Mouse (Mus musculus) hindlimb bud, embryonic 11.5 days (tissue): ENCODE data around the gene Taf12.
"Not testable (repeated sequence)": the region's sequence is repeated elsewhere in the genome, so short reads cannot be mapped to it uniquely, and the experiment has no call there.

Experiments used
- DNase-seq: peaks from one replicate; pipeline ENCODE4 v3.0.0-alpha.2; 2012; ENCODE audit warnings: low read depth, low spot score; ENCODE audit errors: extremely low spot score

Taf12 gene

GRCm38 (mm10) chr4:132269740-132270560 is 4.2 kb upstream of the Taf12 start:
- peak; percentile 94 for DNase-seq

GRCm38 (mm10) chr4:132273166-132273565 is 1.0 kb upstream of the Taf12 start:
- DNase-seq: no peak

- DNase-seq: no peak
Observed at GRCm38 (mm10) chr4:132275949-132276348, 1.8 kb downstream of the Taf12 start.

DNA sequence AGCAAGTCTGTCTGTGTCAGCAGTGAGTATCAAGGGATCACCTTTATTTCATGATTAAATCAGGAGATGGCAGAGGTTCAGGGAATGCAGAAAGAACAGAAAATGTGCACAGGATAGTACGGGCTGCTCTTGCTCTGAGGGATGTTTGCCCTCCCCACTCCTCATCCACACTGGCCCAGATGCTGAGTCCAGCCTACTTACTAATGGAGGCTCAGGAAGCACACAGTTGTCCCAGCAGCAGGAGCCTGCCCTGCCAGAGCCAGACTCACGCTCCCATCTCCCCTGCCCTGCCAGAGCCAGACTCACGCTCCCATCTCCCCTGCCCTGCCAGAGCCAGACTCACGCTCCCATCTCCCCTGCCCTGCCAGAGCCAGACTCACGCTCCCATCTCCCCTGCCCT is 14.7 kb downstream of the Taf12 start:
- DNase-seq: not testable (repeated sequence)

DNA sequence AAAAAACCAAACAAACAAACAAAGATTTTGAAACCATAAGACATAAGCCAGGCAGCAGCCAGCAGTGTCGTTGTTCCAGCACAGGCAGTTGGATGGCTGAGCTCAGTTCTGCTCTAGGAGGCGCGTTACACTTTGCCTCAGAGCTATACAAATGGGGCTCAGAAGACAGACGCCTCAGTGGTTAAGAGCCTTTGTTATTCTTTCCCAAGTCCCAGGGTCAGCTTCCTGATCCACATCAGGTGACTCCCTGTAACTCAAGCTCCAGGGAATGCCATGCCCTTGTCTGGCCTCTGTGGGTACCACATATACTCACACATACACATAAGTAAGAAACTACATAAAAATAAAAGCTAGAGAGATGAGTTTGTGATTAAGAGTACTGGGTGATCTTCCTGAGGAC is 16.9 kb downstream of the Taf12 start:
- no peak for DNase-seq

GRCm38 (mm10) chr4:132291624-132292335 is 17.6 kb downstream of the Taf12 start:
- no peak for DNase-seq

- DNase-seq: no peak
Observed at GRCm38 (mm10) chr4:132292988-132293387, 18.8 kb downstream of the Taf12 start.

DNA sequence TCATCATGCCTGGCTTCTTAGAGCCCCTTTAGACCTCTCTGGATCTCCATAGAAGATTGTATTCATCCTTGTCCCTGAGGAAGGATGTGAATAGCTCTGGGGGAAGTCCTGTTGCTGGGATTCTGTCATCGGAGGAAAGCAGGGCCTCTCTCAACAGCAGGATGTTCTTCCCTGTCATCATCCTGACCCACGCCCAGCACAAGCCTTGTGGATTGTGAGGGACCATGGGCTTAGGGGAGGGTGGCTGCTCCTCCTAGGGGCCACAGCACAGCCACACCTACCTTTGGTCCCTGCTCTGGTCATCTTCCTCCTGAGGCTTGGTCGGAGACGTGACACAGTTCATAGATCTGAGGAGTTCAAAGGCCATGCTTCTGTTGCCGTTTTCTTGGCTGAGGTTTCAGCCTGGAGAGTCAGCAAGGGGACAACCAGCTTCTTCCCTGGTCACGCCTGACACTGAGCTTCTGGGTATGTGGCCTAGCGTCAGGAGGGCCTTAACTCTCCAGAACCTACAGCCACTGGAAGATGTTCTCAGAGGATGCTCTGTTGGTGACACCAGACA is 19.6 kb downstream of the Taf12 start:
- DNase-seq: no peak

DNA sequence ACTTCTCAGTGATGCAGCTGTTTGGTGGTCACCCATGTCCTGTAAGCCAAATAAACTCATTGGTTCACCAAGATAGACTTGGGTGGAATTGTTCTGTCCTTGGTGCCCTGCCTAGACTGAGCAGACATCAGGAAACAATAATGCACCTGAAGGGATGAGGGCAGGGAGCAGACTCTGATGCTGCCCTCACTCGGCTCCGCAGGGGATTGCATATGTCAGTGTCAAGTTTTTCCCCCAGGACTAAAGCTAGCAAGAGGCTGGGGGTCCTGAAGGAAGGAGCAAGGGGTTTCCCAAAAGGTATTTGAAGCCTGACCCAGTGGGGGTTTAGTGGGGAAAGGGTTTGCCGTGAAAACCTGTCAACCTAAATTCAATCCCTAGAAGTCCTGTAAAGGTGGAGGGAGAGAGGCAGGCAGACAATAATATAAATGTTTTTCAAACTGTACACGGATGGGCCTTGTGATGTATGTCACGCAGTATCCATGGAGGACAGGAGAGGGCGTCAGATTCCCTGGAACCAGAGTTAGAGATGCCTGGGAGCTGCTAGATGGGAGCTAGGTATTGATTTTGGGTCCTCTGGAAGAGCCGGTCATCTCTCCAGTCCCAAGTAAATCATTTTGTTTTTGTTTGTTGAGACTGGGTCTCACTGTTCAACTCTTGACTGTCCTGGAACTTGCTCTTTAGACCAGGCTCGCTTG is 21.7 kb downstream of the Taf12 start:
- DNase-seq: no peak

DNA sequence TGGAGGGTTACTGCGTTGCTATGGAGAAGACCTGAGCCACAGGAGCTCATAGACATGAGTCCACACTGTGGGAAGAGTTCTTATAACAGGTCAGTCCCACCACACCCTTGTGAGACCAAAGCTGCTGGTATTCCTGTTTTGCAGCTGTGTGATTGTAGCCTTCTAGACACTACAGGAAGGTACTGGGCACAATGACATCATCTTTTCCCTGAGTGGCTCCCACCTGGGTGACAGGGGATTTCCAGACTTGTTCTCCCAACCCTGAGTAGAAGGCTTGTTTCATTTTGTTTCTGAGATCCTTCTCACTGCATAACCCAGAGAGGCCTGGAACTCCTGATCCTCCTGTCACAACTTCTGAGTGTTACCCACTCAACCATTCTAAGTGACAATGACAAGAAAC is 25.7 kb downstream of the Taf12 start:
- DNase-seq: no peak

GRCm38 (mm10) chr4:132301486-132301885 is 27.3 kb downstream of the Taf12 start:
- no peak for DNase-seq

DNA sequence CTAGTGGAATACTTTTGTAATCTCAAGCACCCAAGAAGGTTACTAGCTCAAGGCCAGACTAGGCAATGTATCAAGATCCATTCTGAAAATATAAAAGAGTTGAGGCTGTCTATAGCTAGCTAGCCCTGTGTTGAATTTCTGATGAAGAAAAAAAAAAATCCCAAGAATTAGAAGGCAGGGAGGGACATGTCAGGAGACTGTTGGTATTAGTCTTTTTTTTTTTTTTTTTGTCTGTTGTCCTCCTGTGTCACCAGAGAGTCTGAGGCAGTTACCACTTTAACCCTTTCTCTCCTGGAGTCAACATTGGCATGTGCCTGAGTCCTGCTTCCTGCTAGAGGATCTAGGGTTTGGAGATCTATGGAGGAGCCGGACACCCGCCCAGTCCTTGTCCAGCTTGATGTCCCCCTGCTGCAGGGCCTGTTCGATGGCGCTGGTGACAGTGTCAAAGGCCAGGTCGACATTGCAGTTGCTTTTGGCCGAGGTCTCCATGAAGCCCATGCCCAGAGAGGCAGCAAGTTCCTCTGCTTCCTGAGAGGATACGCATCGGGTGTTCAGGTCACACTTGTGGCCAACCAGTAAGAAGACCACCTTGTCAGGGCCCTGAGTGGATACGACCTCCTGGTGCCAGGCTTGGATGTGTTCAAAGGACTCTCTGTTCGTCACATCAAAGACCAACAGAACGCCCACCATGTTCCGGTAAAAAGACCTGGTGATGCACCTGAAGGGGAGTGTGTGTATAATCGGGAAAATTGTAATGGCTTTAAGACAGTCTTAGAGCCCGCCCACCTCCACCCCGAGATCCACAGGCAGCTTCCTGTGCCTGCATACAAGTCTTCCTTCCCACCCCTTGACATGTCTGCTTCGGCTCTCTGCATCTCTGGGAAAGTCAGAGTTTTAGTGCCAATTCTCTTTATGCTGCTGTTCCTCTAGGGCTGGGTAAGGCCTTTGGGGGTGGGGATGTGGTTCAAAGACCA is 28.1 kb downstream of the Taf12 start:
- no peak for DNase-seq

GRCm38 (mm10) chr4:132302939-132303479 is 28.8 kb downstream of the Taf12 start, which contains the start of gene Rab42:
TSS of gene Rab42 (minus strand) at chr4:132303385.
- DNase-seq: no peak

- DNase-seq: not testable (repeated sequence)
Observed at GRCm38 (mm10) chr4:132303484-132303883, 29.3 kb downstream of the Taf12 start.

- no peak for DNase-seq
Observed at GRCm38 (mm10) chr4:132305276-132305675, 31.1 kb downstream of the Taf12 start.

- DNase-seq: no peak
Observed at GRCm38 (mm10) chr4:132306004-132306403, 31.8 kb downstream of the Taf12 start.

DNA sequence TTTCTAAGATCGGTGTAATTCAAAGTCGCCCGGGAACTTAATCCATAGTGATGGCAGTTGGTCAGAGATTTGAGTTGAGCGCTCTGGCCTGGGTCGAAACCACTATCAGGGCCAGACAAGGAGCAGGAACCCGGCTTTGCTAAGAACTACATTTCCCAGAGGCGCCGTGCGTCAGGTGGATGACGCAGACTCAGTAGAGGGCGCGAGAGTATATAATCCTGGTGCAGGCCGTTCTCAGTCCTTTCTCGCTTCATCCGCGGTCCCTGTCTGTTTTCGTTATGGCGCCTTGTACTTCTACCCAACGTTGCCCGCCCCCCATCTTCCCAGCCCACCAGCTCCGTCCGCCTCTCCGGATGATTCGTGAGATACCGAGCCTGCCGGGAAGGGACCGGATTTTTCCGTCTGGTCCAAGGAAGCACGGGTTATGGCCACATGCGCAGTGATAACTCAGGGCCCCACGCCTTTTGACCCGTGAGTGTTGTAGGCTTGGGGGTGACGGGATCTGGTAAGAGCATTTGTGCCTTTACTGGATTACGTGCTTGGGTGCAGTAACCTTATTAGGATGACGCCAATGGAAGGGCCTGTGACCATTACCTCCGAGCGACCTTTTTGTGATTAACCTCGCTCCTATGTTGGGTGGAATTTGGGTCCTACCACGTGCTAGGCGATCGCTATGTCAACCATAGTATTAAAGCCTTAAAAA is 34.4 kb downstream of the Taf12 start:
- peak; percentile 82 for DNase-seq

GRCm38 (mm10) chr4:132309140-132309848 is 35.1 kb downstream of the Taf12 start:
- no peak for DNase-seq
